Mouse (Mus musculus) MEL (cell line): ENCODE data around the gene Il1a. TPM values are rescaled to one million over a fixed set of nuclear protein-coding genes. Genes with fewer than 3 reads are reported as not detected.

Experiments used
- DNase-seq: peaks from one replicate; pipeline ENCODE4 v3.0.0; 2011; ENCODE audit warnings: low read depth, low spot score
- H3K27ac ChIP-seq: 2 replicates; pipeline ENCODE4 v1.5.1; 2012; ENCODE audit warnings: low read depth, mild to moderate bottlenecking, control low read depth, low read length, moderate library complexity; ENCODE audit not compliant: control insufficient read depth
- H3K27me3 ChIP-seq, 2 experiments: fragments of 150-350 bp in 1 of 2; sonication (generic) in 1 of 2; 2 replicates each; pipeline ENCODE4 v1.6.1; 2012; ENCODE audit warnings: low read length in 2 of 2, mild to moderate bottlenecking in 2 of 2, improper control_type of control experiment in 1 of 2, moderate library complexity in 1 of 2; ENCODE audit not compliant: insufficient read depth in 2 of 2, control insufficient read depth in 1 of 2
- H3K36me3 ChIP-seq, 2 experiments: 2 replicates each; pipeline ENCODE4 v1.6.1; 2012 to 2014; ENCODE audit warnings: low read length in 2 of 2, improper control_type of control experiment in 1 of 2, inconsistent platforms in 1 of 2, mild to moderate bottlenecking in 1 of 2; ENCODE audit not compliant: insufficient read depth in 2 of 2, control insufficient read depth in 1 of 2
- H3K4me1 ChIP-seq, 2 experiments: fragments of 150-350 bp in 1 of 2; sonication (generic) in 1 of 2; 2 replicates each; pipeline ENCODE4 v1.6.1; 2012; ENCODE audit warnings: low read length in 2 of 2, improper control_type of control experiment in 1 of 2, mild to moderate bottlenecking in 1 of 2; ENCODE audit not compliant: insufficient read depth in 2 of 2, control insufficient read depth in 1 of 2
- H3K4me3 ChIP-seq, 2 experiments: fragments of 150-350 bp in 1 of 2; sonication (generic) in 1 of 2; 2 replicates each; pipeline ENCODE4 v1.5.1; 2012; ENCODE audit warnings: low read depth in 2 of 2, low read length in 2 of 2, mild to moderate bottlenecking in 2 of 2, moderate library complexity in 2 of 2, control low read depth in 1 of 2, improper control_type of control experiment in 1 of 2; ENCODE audit not compliant: control insufficient read depth in 1 of 2, insufficient read depth in 1 of 2
- H3K79me2 ChIP-seq: 2 replicates; pipeline ENCODE4 v1.6.1; 2012; ENCODE audit warnings: mild to moderate bottlenecking, low read length, moderate library complexity; ENCODE audit not compliant: control insufficient read depth, poor library complexity, insufficient read depth
- H3K9ac ChIP-seq: 2 replicates; pipeline ENCODE4 v1.6.1; 2012; ENCODE audit warnings: low read depth, mild to moderate bottlenecking, control low read depth, low read length, moderate library complexity; ENCODE audit not compliant: control insufficient read depth, poor library complexity, severe bottlenecking
- H3K9me3 ChIP-seq: fragments of 150-350 bp; sonication (generic); replicated peaks from 2 replicates; pipeline ENCODE4 v1.6.1; 2012; ENCODE audit warnings: mild to moderate bottlenecking, low read length, improper control_type of control experiment, moderate library complexity; ENCODE audit not compliant: insufficient read depth
- BHLHE40 ChIP-seq: IDR thresholded peaks from 2 replicates; pipeline ENCODE4 v1.6.1; 2012; ENCODE audit warnings: low read depth, mild to moderate bottlenecking, inconsistent platforms, low read length, improper control_type of control experiment, borderline replicate concordance
- CHD1 ChIP-seq: IDR thresholded peaks from 2 replicates; pipeline ENCODE4 v1.6.1; 2012; ENCODE audit warnings: low read depth, mild to moderate bottlenecking, inconsistent platforms, low read length, improper control_type of control experiment
- GABPA ChIP-seq: IDR thresholded peaks from 2 replicates; pipeline ENCODE4 v1.6.1; 2012; ENCODE audit warnings: low read depth, mild to moderate bottlenecking, inconsistent platforms, low read length, improper control_type of control experiment, moderate library complexity
- GATA1 ChIP-seq: IDR thresholded peaks from 2 replicates; pipeline ENCODE4 v1.6.1; 2011; ENCODE audit warnings: low read depth, low read length, improper control_type of control experiment
- HCFC1 ChIP-seq: IDR thresholded peaks from 2 replicates; pipeline ENCODE4 v1.6.1; 2012; ENCODE audit warnings: low read depth, mild to moderate bottlenecking, inconsistent platforms, low read length, improper control_type of control experiment, moderate library complexity
- KAT2A ChIP-seq: conservative IDR thresholded peaks from 2 replicates; pipeline ENCODE4 v1.6.1; 2012; ENCODE audit warnings: low read depth, low read length, improper control_type of control experiment, inconsistent platforms
- MAX ChIP-seq: IDR thresholded peaks from 2 replicates; pipeline ENCODE4 v1.6.1; 2011; ENCODE audit warnings: low read length, improper control_type of control experiment
- MEF2A ChIP-seq: IDR thresholded peaks from 2 replicates; pipeline ENCODE4 v1.6.1; 2014; ENCODE audit warnings: low read depth, mild to moderate bottlenecking, inconsistent platforms, low read length, improper control_type of control experiment; ENCODE audit not compliant: poor library complexity, insufficient replicate concordance, severe bottlenecking; ENCODE audit errors: extremely low read depth
- MYB ChIP-seq: IDR thresholded peaks from 2 replicates; pipeline ENCODE4 v1.6.1; 2011; ENCODE audit warnings: mild to moderate bottlenecking, low read depth, low read length, improper control_type of control experiment
- MYC ChIP-seq: IDR thresholded peaks from 2 replicates; pipeline ENCODE4 v1.6.1; 2011; ENCODE audit warnings: low read depth, mild to moderate bottlenecking, low read length, improper control_type of control experiment, moderate library complexity
- RAD21 ChIP-seq: IDR thresholded peaks from 2 replicates; pipeline ENCODE4 v1.6.1; 2011; ENCODE audit warnings: mild to moderate bottlenecking, low read depth, low read length, improper control_type of control experiment
- RCOR1 ChIP-seq: IDR thresholded peaks from 2 replicates; pipeline ENCODE4 v1.6.1; 2012; ENCODE audit warnings: low read depth, mild to moderate bottlenecking, inconsistent platforms, low read length, improper control_type of control experiment
- SIN3A ChIP-seq: IDR thresholded peaks from 2 replicates; pipeline ENCODE4 v1.6.1; 2012; ENCODE audit warnings: low read length, improper control_type of control experiment, inconsistent platforms
- SMC3 ChIP-seq: IDR thresholded peaks from 2 replicates; pipeline ENCODE4 v1.6.1; 2011; ENCODE audit warnings: low read depth, low read length, improper control_type of control experiment
- TAL1 ChIP-seq: IDR thresholded peaks from 2 replicates; pipeline ENCODE4 v1.6.1; 2012; ENCODE audit warnings: mild to moderate bottlenecking, inconsistent platforms, low read length, moderate library complexity, mixed read lengths
- TCF12 ChIP-seq: IDR thresholded peaks from 2 replicates; pipeline ENCODE4 v1.6.1; 2014; ENCODE audit warnings: low read depth, mild to moderate bottlenecking, inconsistent platforms, low read length, improper control_type of control experiment, moderate library complexity
- USF1 ChIP-seq: IDR thresholded peaks from 2 replicates; pipeline ENCODE4 v1.6.1; 2014; ENCODE audit warnings: low read depth, mild to moderate bottlenecking, inconsistent platforms, low read length, improper control_type of control experiment, moderate library complexity
- ZC3H11A ChIP-seq: IDR thresholded peaks from 2 replicates; pipeline ENCODE4 v1.6.1; 2012; ENCODE audit warnings: low read depth, mild to moderate bottlenecking, inconsistent platforms, low read length, improper control_type of control experiment
- ZKSCAN1 ChIP-seq: IDR thresholded peaks from 2 replicates; pipeline ENCODE4 v1.6.1; 2012; ENCODE audit warnings: low read depth, mild to moderate bottlenecking, inconsistent platforms, low read length, improper control_type of control experiment, moderate library complexity
- polyA plus RNA-seq, 2 experiments: library from polyadenylated mRNA; stranded (reverse) in 1 of 2; unstranded in 1 of 2; fragments of >175 nt in 1 of 2; fragments of >200 nt in 1 of 2; gene quantifications; 2 replicates each; pipeline versions ENCODE4 v1.2.1 to v1.2.4; 2012; ENCODE audit warnings: low replicate concordance in 2 of 2, low read depth in 1 of 2; ENCODE audit not compliant: insufficient read length in 2 of 2, insufficient read depth in 1 of 2, missing spikeins in 1 of 2
- total RNA-seq: library from RNA; depleted of rRNA; stranded (reverse); fragments of 300-350 nt; gene quantifications from 2 replicates; pipeline ENCODE4 v1.2.3, GENCODE M21; 2012

The Il1a gene
- total and polyA plus RNA-seq, 3 experiments: 0.10 TPM; not detected in 2

DNA sequence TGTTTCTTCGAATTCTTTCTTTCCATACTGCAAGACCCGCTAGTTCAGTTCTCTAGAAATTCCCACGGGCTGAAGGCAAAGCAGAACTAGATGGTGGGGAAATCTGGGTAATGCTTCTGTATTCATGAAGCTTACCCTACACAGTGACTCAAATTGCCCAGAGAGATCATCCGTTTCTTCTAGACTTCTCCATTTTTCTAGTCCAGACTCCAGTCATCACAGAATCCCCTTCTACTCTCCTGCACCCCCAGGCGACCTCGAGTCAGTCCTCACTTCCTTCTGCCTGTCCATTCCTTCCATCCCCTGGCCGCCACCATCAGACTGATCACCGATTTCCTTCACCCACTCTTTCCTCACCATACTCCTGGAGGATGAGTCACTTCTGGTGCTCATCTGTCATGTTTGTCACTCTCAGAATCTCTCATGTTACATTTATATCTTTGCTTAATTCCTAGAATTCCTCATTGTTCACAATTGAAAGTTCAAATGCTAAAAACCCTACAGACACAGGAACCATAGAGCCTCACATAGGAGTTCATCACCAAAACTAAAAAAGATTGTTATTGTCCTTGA, 10.3 kb upstream of the Il1a start:
- Histone ChIP-seq H3K9ac (no peak overlapping the region), H3K4me3 (no peak overlapping the region), H3K4me1 (no peaks in the 10 kb centered on the region), H3K79me2 (no peaks in the 10 kb centered on the region), H3K36me3 (no peaks in the 10 kb centered on the region), H3K27ac (no peak overlapping the region), H3K9me3 (no peaks in the 10 kb centered on the region), H3K27me3 (peaks cover 1 to 4% of the 10 kb centered on the region in 2 experiments; a peak in 3 of 4 replicates)
- no peak for DNase-seq
- no peak for TF ChIP-seq CHD1
- TF ChIP-seq BHLHE40: no peak
- no peak for TF ChIP-seq MAX

DNA sequence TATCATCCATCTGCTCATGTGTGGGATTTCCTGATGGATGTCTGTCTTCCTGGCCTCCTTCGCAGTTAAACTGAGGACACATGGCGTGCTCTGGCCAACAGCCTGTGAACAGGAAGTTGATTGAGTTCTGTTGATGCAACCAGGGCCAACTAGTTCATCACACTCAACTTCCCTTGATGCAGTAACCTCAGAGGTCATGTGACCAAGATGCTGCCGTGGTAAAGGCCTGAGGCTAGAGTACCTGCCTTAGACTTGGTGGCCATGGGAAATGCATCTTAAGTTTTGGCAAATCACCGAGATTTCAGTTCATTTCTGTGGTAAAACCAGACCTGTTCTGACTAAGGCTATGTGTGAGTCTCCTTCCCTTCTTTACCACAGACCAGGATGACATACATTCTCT, 6.1 kb upstream of the Il1a start:
- no peaks in the 10 kb centered on the region for H3K36me3 ChIP-seq
- H3K9me3 ChIP-seq: no peaks in the 10 kb centered on the region
- no peak overlapping the region for H3K27ac ChIP-seq
- H3K27me3 ChIP-seq: peaks cover 0 to 4% of the 10 kb centered on the region in 2 experiments; a peak in 3 of 4 replicates
- no peaks in the 10 kb centered on the region for H3K79me2 ChIP-seq
- no peaks in the 10 kb centered on the region for H3K4me1 ChIP-seq
- DNase-seq: peak; percentile 37
- H3K9ac ChIP-seq: no peak overlapping the region
- TF ChIP-seq TAL1 (no peak), USF1 (peak; percentile 71), SMC3 (no peak), ZC3H11A (no peak), MYB (no peak), ZKSCAN1 (no peak), SIN3A (no peak)
- H3K4me3 ChIP-seq: no peak overlapping the region

DNA sequence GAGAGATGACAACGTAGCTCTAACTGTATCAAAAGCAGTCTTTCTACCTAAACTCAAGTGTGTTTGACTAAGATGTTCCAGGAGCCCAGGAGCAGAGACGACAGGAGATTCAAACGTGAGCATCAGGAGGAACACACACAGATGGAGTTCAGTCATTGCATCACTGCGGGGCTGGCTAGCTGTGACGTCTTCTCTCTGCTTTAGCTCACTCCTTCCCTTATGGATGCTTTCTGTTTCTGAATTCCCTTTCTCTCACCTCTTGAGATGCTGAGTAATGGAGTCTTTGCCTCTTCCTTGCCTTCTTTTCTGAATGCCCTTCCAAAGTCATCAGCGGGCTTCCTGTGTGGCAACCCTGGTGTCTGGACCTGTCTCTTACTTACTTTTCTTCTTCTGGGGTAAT, 5.1 kb upstream of the Il1a start:
- Histone ChIP-seq H3K27ac (no peak overlapping the region), H3K4me1 (no peaks in the 10 kb centered on the region), H3K9me3 (no peaks in the 10 kb centered on the region), H3K79me2 (no peaks in the 10 kb centered on the region), H3K36me3 (no peaks in the 10 kb centered on the region), H3K27me3 (peaks cover 0 to 4% of the 10 kb centered on the region in 2 experiments; a peak in 3 of 4 replicates), H3K4me3 (no peak overlapping the region), H3K9ac (no peak overlapping the region)
- TF ChIP-seq TAL1: no peak
- TF ChIP-seq SMC3: no peak
- TF ChIP-seq GABPA: no peak
- TF ChIP-seq GATA1: no peak
- no peak for TF ChIP-seq MYC
- TF ChIP-seq TCF12: no peak
- TF ChIP-seq SIN3A: no peak
- no peak for TF ChIP-seq KAT2A
- TF ChIP-seq MAX: no peak
- TF ChIP-seq ZC3H11A: no peak
- TF ChIP-seq RAD21: no peak
- TF ChIP-seq MEF2A: no peak
- no peak for TF ChIP-seq HCFC1
- no peak for TF ChIP-seq RCOR1
- DNase-seq: no peak
